Mouse (Mus musculus) hindbrain, embryonic 12.5 days (tissue): Measurements from ENCODE around the gene Dbx2. TPM values are rescaled to one million over a fixed set of nuclear protein-coding genes. Genes with fewer than 3 reads are reported as not detected.

Experiments used
- ATAC-seq: fragments of 200-750 bp; cut with Nextera tagmentation; 2 replicates; pipeline ENCODE4 v1.8.0; 2017; ENCODE audit warnings: moderate TSS enrichment; ENCODE audit not compliant: low FRiP score
- H3K27ac ChIP-seq: fragments of 300-500 bp; sonication (generic); 2 replicates; pipeline ENCODE4 v1.5.1; 2016; ENCODE audit warnings: mild to moderate bottlenecking
- H3K27me3 ChIP-seq: fragments of 300-500 bp; sonication (generic); 2 replicates; pipeline ENCODE4 v1.6.1; 2016; ENCODE audit warnings: mild to moderate bottlenecking
- H3K36me3 ChIP-seq: fragments of 300-500 bp; sonication (generic); 2 replicates; pipeline ENCODE4 v1.6.1; 2016; ENCODE audit warnings: mild to moderate bottlenecking
- H3K4me1 ChIP-seq: fragments of 300-500 bp; sonication (generic); 2 replicates; pipeline ENCODE4 v1.6.1; 2016
- H3K4me2 ChIP-seq: fragments of 300-500 bp; sonication (generic); replicated peaks from 2 replicates; pipeline ENCODE4 v1.6.1; 2016; ENCODE audit warnings: mild to moderate bottlenecking
- H3K4me3 ChIP-seq: fragments of 300-500 bp; sonication (generic); 2 replicates; pipeline ENCODE4 v1.5.1; 2016; ENCODE audit warnings: mild to moderate bottlenecking
- H3K9ac ChIP-seq: fragments of 300-500 bp; sonication (generic); 2 replicates; pipeline ENCODE4 v1.6.1; 2016; ENCODE audit warnings: mild to moderate bottlenecking, moderate library complexity
- H3K9me3 ChIP-seq: fragments of 300-500 bp; sonication (generic); replicated peaks from 2 replicates; pipeline ENCODE4 v1.6.1; 2016; ENCODE audit warnings: mild to moderate bottlenecking
- WGBS: fragments of 180-500 bp; shearing (Covaris S2); methylation state at CpG from one replicate; pipeline ENCODE4 v1.1.7; 2016; 5-methylcytosine and 5-hydroxymethylcytosine counted together
- polyA plus RNA-seq: library from polyadenylated mRNA; unstranded; fragments of >200 nt; fragmentation: Nextera tagmentation; extraction: Ambion mirVana; gene quantifications from 2 replicates; pipeline ENCODE4 v1.2.1, GENCODE M21; 2016

Dbx2 gene
- polyA plus RNA-seq = 1.8 and 3.7 TPM in 2 replicates

GRCm38 (mm10) chr15:95655860-95656259 is at the start of gene Dbx2:
Gene Dbx2 (minus strand): TSS chr15:95655960.
- no peak within 1 kb of the TSS for H3K27ac ChIP-seq
- 83% methylated on average over 5 of the region's 5 CpGs for WGBS
- ATAC-seq = no peak
- H3K9ac ChIP-seq = no peak within 1 kb of the TSS
- peaks cover 17% of the 10 kb centered on the region for H3K4me1 ChIP-seq
- H3K27me3 ChIP-seq = peaks cover 69% of the 10 kb centered on the region
- H3K9me3 ChIP-seq = no peaks in the 10 kb centered on the region
- H3K36me3 ChIP-seq = no peaks in the 10 kb centered on the region
- peak within 1 kb of the TSS; percentile 69 for H3K4me2 ChIP-seq
- peak within 1 kb of the TSS; percentile 41 for H3K4me3 ChIP-seq

- Histone ChIP-seq H3K4me2 (no peak overlapping the region), H3K4me1 (peaks cover 13% of the 10 kb centered on the region), H3K27ac (no peak overlapping the region), H3K27me3 (peaks cover 67% of the 10 kb centered on the region), H3K9ac (no peak overlapping the region), H3K9me3 (no peaks in the 10 kb centered on the region), H3K4me3 (no peak overlapping the region), H3K36me3 (no peaks in the 10 kb centered on the region)
- whole genome bisulfite sequencing = 21% methylated on average over 9 of the region's 9 CpGs
- ATAC-seq = peak; percentile 61; the same call in 1 of the 2 replicates
These were observed 46.4 kb upstream of the Dbx2 start for GRCm38 (mm10) chr15:95702206-95702605.

- no peak overlapping the region for H3K27ac ChIP-seq
- 26% methylated on average over 4 of the region's 4 CpGs for WGBS
- no peaks in the 10 kb centered on the region for H3K9me3 ChIP-seq
- no peak overlapping the region for H3K9ac ChIP-seq
- H3K4me1 ChIP-seq = peaks cover 13% of the 10 kb centered on the region
- ATAC-seq = no peak
- H3K4me3 ChIP-seq = no peak overlapping the region
- H3K36me3 ChIP-seq = no peaks in the 10 kb centered on the region
- 0 out of 2 replicates have a peak overlapping the region, but pooled peaks have one; percentile 11 for H3K4me2 ChIP-seq
- peaks cover 72% of the 10 kb centered on the region for H3K27me3 ChIP-seq
These were observed 45.8 kb upstream of the Dbx2 start for GRCm38 (mm10) chr15:95701573-95701972.

GRCm38 (mm10) chr15:95699371-95699770 is 43.6 kb upstream of the Dbx2 start:
- no peak for ATAC-seq
- no peak overlapping the region for H3K9ac ChIP-seq
- no peak overlapping the region for H3K4me3 ChIP-seq
- no peaks in the 10 kb centered on the region for H3K9me3 ChIP-seq
- H3K36me3 ChIP-seq = no peaks in the 10 kb centered on the region
- no peak overlapping the region for H3K4me2 ChIP-seq
- peaks cover 79% of the 10 kb centered on the region for H3K27me3 ChIP-seq
- H3K27ac ChIP-seq = no peak overlapping the region
- WGBS = 77% methylated on average over 12 of the region's 12 CpGs
- H3K4me1 ChIP-seq = peaks cover 13% of the 10 kb centered on the region

- ATAC-seq = no peak
- 89% methylated on average over 3 of the region's 3 CpGs for WGBS
- H3K27me3 ChIP-seq = peaks cover 59% of the 10 kb centered on the region
- H3K9ac ChIP-seq = no peak overlapping the region
- peaks cover 11% of the 10 kb centered on the region for H3K4me1 ChIP-seq
- H3K4me3 ChIP-seq = no peak overlapping the region
- no peak overlapping the region for H3K4me2 ChIP-seq
- H3K27ac ChIP-seq = no peak overlapping the region
- H3K36me3 ChIP-seq = no peaks in the 10 kb centered on the region
- 0 out of 2 replicates have a peak, but pooled peaks cover 8% of the 10 kb centered on the region for H3K9me3 ChIP-seq
These were observed 38.0 kb upstream of the Dbx2 start for GRCm38 (mm10) chr15:95693759-95694158.

GRCm38 (mm10) chr15:95691594-95691993 is 35.8 kb upstream of the Dbx2 start:
- H3K9me3 ChIP-seq = 0 out of 2 replicates have a peak, but pooled peaks cover 8% of the 10 kb centered on the region
- H3K9ac ChIP-seq = no peak overlapping the region
- peaks cover 55% of the 10 kb centered on the region for H3K27me3 ChIP-seq
- H3K4me2 ChIP-seq = peak overlapping the region; percentile 27
- no peak overlapping the region; the same call in 1 of the 2 replicates for H3K27ac ChIP-seq
- H3K4me3 ChIP-seq = no peak overlapping the region
- H3K36me3 ChIP-seq = no peaks in the 10 kb centered on the region
- peak; percentile 60; the same call in 1 of the 2 replicates for ATAC-seq
- peaks cover 11% of the 10 kb centered on the region for H3K4me1 ChIP-seq
- WGBS = 29% methylated on average over 8 of the region's 8 CpGs

- H3K27ac ChIP-seq = no peak overlapping the region; the same call in 1 of the 2 replicates
- H3K4me1 ChIP-seq = peaks cover 11% of the 10 kb centered on the region
- H3K36me3 ChIP-seq = no peaks in the 10 kb centered on the region
- H3K27me3 ChIP-seq = peaks cover 56% of the 10 kb centered on the region
- H3K9ac ChIP-seq = no peak overlapping the region
- H3K9me3 ChIP-seq = 0 out of 2 replicates have a peak, but pooled peaks cover 8% of the 10 kb centered on the region
- no peak for ATAC-seq
- H3K4me2 ChIP-seq = peak overlapping the region; percentile 27
- H3K4me3 ChIP-seq = no peak overlapping the region
- WGBS = 15% methylated on average over 5 of the region's 5 CpGs
These were observed 35.4 kb upstream of the Dbx2 start for GRCm38 (mm10) chr15:95691129-95691528.

GRCm38 (mm10) chr15:95682620-95683019 is 26.9 kb upstream of the Dbx2 start:
- H3K4me2 ChIP-seq = no peak overlapping the region
- H3K27me3 ChIP-seq = peaks cover 40% of the 10 kb centered on the region
- no peak for ATAC-seq
- WGBS = 86% methylated on average over 4 of the region's 4 CpGs
- no peaks in the 10 kb centered on the region for H3K4me1 ChIP-seq
- H3K36me3 ChIP-seq = no peaks in the 10 kb centered on the region
- no peak overlapping the region for H3K4me3 ChIP-seq
- no peak overlapping the region for H3K9ac ChIP-seq
- no peak overlapping the region for H3K27ac ChIP-seq
- H3K9me3 ChIP-seq = 0 out of 2 replicates have a peak, but pooled peaks cover 6% of the 10 kb centered on the region

- Histone ChIP-seq H3K4me3 (no peak overlapping the region), H3K27ac (no peak overlapping the region), H3K4me1 (no peaks in the 10 kb centered on the region), H3K27me3 (peaks cover 6% of the 10 kb centered on the region; the same call in 1 of the 2 replicates), H3K9ac (no peak overlapping the region), H3K36me3 (no peaks in the 10 kb centered on the region), H3K9me3 (0 out of 2 replicates have a peak, but pooled peaks cover 2% of the 10 kb centered on the region), H3K4me2 (no peak overlapping the region)
- no peak for ATAC-seq
- WGBS = 83% methylated on average over 4 of the region's 4 CpGs
These were observed 19.9 kb upstream of the Dbx2 start for GRCm38 (mm10) chr15:95675645-95676044.

- 84% methylated on average over 2 of the region's 2 CpGs for WGBS
- Histone ChIP-seq H3K4me1 (no peaks in the 10 kb centered on the region), H3K27me3 (peaks cover 6% of the 10 kb centered on the region; the same call in 1 of the 2 replicates), H3K27ac (no peak overlapping the region), H3K36me3 (no peaks in the 10 kb centered on the region), H3K9ac (no peak overlapping the region), H3K4me2 (no peak overlapping the region), H3K4me3 (no peak overlapping the region), H3K9me3 (0 out of 2 replicates have a peak, but pooled peaks cover 2% of the 10 kb centered on the region)
- no peak for ATAC-seq
These were observed 19.4 kb upstream of the Dbx2 start for GRCm38 (mm10) chr15:95675176-95675575.

- WGBS = 36% methylated on average over 8 of the region's 8 CpGs
- no peak overlapping the region for H3K4me3 ChIP-seq
- no peak overlapping the region for H3K27ac ChIP-seq
- no peak for ATAC-seq
- no peaks in the 10 kb centered on the region for H3K36me3 ChIP-seq
- no peak overlapping the region for H3K9ac ChIP-seq
- H3K9me3 ChIP-seq = no peaks in the 10 kb centered on the region
- no peak overlapping the region for H3K4me2 ChIP-seq
- H3K27me3 ChIP-seq = peaks cover 6% of the 10 kb centered on the region
- no peaks in the 10 kb centered on the region for H3K4me1 ChIP-seq
These were observed 11.4 kb upstream of the Dbx2 start for GRCm38 (mm10) chr15:95667209-95667608.

GRCm38 (mm10) chr15:95665002-95665401 is 9.2 kb upstream of the Dbx2 start:
- Histone ChIP-seq H3K27ac (no peak overlapping the region), H3K9ac (no peak overlapping the region), H3K27me3 (peaks cover 9% of the 10 kb centered on the region), H3K9me3 (no peaks in the 10 kb centered on the region), H3K4me1 (no peaks in the 10 kb centered on the region), H3K36me3 (no peaks in the 10 kb centered on the region), H3K4me2 (no peak overlapping the region), H3K4me3 (no peak overlapping the region)
- 95% methylated on average over 4 of the region's 4 CpGs for WGBS
- ATAC-seq = no peak

GRCm38 (mm10) chr15:95661718-95662117 is 6.0 kb upstream of the Dbx2 start:
- Histone ChIP-seq H3K9ac (no peak overlapping the region), H3K4me1 (no peaks in the 10 kb centered on the region), H3K4me2 (no peak overlapping the region), H3K9me3 (no peaks in the 10 kb centered on the region), H3K27ac (no peak overlapping the region), H3K27me3 (peaks cover 18% of the 10 kb centered on the region), H3K36me3 (no peaks in the 10 kb centered on the region), H3K4me3 (no peak overlapping the region)
- 81% methylated on average over 2 of the region's 2 CpGs for WGBS
- no peak for ATAC-seq
